Mouse (Mus musculus) frontal cortex, postnatal 36 days (tissue): ENCODE data around the gene Grhl1.
"Not testable (repeated sequence)": the region's sequence is repeated elsewhere in the genome, so short reads cannot be mapped to it uniquely, and the experiment has no call there.

Source experiments
- DNase-seq, 2 experiments: peaks; one replicate each; pipeline ENCODE4 v3.0.0; 2022; ENCODE audit warnings: low spot score in 2 of 2

The Grhl1 gene

DNA sequence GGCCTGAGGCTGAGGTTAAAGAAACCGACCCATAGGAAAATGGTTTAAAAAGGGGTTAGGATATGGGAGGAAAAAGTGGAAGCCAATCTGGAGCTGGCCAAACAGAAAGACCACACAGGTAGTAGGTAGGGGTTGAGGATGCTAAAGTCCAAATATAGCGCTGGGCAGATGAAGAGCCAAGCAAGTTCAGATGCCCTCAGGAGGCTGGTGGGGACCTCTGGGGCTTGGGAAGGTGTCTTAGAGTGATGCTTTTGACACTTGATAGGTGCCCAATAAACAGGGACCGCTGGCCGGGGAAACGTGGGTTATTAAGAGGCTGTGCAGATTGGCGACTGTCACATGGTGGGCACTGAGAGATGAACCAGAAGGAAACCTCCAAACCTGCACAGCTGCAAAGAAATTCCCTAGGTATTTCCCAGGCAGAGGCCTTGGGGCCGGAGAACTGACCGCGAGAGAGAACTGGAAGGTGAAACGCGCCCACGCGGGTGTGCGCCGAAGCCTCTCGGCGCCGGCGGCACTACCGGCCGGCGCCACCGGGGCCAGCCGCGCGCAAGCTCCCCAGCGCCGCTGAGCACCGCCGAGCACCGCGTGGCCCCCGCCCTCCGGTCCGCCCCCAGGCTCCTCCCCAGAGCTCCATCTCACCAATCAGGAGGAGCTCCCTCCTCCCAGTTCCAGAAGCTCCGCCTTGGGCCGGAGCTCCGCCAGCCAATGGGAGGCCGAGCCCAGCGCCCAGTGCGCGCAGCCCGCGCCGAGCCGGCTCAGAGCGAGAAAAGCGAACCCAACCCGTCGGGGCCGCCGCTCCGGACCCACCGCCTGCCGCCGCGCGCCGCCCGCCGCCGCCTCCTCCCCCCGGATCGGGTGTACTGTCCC, at the start of gene Grhl1:
Gene Grhl1, plus strand, starts transcription at position 761 of the 870 bp plus-strand sequence.
- peak; percentile 90 to 93 for DNase-seq

DNA sequence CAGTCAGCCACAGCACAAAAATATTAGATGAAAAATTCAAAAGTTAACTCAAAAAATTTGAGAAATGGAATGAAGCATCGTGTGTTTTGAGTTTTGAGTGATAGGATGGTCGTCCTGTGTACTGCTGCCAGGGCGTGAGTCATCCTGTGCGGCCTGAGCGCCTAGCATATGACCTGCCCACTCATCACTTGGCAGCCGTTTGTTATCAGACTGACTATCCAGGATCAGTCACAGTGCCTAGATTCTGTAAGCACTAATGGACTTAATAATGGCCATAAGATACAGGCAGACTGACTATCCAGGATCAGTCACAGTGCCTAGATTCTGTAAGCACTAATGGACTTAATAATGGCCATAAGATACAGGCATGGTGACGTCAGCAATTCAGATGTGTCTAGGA, 47.0 kb upstream of the Grhl1 start:
- DNase-seq, result not testable (repeated sequence)

DNA sequence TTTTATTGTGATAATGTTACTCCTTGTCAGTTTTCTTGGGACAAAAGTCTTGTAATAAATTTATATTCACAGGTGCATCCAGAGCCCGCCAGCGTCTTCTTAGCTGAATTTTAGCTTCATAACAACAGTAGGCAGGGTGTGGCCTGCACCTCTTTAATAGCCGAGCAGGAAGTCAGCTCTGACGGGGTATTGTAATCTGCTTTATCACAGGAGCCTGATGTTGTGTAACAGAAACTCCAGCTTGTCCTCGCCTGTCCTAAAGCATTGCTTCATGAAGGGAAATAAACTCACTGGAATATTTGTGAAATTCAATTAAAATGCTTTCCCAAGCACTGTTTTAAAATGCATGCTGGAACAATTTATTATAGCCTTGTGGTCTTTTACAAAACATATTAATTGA, 35.7 kb upstream of the Grhl1 start:
- DNase-seq, result no peak

DNA sequence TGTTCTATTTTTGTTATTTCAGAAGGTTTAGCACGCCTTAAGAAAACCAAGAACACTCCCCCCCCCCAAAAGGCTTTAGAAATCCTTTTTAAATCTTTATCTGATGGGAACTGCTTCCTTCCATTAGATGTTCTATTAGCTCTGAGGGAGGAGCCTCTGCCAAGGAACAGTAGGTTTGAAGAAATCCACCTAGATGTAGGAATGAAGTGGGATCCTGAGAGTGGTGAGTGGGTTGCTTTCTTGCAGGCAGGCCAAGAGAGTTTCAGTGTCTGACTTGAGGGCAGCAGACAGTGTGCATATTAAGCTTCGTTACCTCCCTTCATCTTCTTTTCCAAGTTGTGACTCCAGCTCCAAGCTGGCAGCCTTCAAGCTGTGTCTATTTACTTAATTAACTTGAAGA, 34.9 kb upstream of the Grhl1 start:
- no peak for DNase-seq

DNA sequence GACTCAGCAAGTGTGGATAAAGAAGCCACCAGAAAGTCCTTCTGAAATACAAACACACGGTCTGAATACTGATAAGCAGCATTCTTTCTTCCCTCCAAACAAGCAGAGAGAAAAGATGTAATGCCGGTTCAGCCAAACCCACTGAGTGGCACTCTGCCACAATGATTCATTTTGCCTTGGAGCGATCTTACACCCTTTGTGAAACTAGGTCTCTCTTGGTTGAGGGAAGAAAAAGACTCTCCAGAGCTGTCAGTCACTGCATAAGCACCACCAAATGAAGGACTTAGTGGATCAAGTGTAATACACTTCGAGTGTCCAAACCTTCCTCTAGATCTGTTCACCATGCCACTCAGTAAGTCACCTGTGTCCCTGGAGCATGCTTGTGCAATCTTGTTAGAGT, 34.1 kb upstream of the Grhl1 start:
- DNase-seq, result peak; percentile 41 to 59

DNA sequence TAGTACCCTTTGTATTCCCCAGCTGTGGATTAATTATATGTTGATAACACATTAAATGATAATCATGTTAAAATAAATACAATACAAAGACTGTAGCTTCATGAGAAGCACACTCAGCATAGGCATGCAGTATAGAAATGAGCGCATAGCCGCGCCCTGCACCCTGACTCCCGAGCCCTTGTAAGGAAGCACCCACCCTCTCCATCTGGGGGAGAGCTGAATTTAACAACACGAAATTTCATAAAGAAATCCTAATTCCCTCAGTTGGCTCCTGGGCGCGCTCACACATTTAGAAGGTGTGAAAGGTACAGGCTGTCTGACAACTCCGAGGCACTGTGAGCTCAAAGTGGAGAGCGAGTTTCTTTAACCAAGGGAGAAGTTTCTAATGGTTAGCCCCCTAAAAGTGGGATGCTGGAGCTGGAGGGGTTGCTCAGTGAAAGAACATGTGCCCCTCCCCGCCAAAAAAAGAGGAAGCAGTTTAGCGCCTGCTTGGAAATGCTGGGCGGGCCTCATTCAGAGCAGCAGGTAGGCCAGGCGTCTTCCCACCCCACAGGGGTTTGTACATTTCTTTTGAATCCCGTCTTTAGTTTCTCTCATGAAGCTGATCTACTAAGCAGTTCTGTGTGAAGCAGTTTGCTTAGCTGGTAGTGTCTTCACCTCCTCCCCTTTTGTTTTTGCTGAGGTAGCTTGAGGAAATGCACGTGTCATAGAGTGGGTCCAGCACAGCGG, 30.5 kb upstream of the Grhl1 start:
- DNase-seq, result peak in 1 of 2 experiments; percentile 40

DNA sequence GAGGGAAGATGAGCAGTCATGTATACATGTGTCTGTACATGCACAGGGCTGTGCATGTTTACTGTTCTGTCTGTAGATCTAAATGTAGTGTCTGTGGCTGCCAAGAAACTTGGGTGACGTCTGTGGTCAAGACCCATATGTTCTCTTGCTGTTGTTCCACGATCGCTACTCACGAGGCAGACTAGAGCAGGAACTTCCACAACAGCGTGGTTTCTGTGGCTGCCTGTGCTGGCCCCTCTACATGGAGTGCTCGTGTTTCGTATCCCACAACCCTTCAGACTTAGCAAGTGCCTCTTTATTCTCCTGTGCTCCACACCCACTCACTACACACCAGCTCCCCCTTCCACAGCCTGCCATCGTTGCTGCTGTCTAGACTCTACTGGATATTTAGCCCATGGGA, 24.4 kb upstream of the Grhl1 start:
- DNase-seq, result no peak

DNA sequence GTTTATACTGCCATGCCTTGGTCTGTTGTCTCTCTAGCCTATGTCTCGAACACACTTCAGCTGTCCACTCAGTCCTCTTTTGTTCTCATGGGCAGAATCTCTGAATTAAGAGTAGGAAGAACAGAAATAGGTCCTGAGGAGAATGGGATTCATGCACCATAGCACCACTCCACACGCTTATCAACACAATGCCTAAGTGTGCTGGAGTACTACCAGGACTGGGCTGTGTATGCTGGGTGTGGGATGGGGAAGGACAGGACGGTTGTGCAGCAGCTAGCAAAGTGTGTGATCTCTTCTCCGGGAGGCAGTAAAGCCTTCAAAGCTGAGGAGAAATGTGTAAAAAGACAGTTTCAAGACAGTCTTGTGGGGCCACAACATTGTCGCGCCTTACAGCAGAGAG, 23.2 kb upstream of the Grhl1 start:
- no peak for DNase-seq

DNA sequence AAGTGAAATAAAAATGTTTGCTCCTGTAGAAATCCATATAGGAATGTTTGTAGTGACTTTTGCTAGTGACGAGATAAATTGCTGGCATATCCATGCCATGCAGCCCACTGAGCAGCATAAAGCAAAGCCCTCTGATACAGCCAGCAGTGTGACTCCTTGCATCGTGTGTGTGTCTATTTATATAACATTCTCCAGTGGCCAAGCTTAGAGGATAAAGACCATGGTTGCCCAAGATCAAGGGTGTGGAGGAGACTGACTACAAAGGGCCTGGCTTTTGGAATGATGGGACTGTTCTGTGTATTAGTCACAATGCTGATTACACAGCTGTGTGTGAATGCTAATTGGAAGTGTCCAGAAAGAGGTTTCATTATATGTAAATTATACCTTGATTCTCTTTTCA, 19.6 kb upstream of the Grhl1 start:
- no peak for DNase-seq

DNA sequence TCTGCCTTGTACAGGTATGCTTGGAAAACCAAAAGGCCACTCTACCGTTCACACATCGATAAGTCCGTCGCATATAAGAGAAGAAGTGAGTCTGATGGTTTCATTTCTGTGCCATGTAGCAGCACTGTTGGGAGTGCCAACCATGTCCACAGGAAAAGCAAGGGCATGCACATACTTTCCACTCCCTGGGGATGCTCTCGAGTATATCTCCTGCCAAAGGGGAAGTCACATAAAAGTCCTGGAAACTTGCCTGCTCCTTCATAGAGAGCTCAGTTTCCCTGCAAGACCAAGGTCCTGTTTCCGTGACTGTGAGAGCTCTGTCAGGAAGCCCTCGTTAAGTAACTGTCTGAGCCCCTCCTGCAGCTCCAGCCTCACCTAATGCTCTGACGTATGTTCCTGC, 16.1 kb upstream of the Grhl1 start:
- DNase-seq, result no peak

DNA sequence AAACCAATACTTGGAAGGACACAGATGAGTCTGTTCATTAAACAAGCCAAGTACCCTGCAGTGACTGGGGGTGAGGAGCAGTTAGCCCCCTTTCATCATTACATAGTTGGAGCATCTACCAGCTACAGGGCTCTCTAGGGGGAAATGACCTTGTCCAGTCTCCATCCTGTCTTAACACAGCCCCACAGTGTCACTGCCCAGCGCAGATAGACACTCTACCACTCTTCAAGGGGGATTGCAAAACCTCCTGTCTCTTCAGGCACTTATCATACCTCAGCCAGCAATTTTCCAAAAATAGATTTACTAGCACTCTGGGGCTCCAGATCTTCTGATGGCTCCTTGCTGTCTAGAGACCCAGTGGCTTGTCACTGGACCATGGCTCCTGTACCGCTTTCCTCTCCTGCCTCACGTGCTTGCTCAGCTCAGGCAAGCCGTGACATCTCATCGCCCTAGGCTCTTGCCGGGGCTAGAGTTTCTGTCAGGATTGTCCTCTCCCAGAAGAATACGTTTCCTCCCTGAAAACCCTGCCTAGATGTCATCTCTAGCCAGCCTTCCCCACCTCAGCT, 8.6 kb upstream of the Grhl1 start:
- no peak for DNase-seq

DNA sequence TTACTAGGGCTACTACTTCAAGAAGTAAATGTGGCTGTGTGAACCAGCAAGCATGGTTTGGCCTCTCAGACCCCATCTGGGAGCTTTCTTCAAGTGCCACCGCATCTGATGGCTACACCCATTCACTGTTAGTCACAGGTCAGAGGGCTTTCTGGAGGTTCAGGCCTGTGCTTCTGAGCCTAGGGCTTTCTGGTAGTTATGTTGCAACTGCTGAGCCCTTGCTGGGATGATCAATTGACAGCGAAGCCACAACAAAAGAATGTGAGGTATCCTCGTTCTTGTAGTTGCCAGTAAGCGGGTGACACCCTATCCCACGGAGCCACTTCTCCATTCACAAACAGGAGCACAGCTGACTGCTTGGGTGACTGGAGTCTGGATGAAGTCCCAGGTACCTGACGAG, 6.8 kb upstream of the Grhl1 start:
- no peak for DNase-seq

DNA sequence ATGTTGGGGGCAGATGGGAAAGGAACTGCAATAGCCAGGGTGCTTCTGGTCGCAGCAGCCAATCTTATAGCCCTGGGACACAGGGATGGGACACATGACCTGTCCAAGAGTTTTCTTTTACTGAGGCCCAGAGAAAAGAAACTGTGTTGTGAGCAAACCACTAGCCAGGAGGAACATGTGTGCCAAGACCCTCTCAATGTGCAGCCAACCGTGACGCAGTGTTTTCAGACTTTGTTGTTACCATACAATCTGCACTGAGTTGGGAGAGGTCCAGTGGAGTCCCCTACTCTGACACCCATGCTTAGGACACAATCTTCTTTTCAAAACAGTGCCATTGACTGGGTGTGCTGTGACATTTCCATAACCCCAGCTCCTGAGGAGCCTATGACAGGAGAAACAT, 4.5 kb upstream of the Grhl1 start:
- DNase-seq, result no peak

DNA sequence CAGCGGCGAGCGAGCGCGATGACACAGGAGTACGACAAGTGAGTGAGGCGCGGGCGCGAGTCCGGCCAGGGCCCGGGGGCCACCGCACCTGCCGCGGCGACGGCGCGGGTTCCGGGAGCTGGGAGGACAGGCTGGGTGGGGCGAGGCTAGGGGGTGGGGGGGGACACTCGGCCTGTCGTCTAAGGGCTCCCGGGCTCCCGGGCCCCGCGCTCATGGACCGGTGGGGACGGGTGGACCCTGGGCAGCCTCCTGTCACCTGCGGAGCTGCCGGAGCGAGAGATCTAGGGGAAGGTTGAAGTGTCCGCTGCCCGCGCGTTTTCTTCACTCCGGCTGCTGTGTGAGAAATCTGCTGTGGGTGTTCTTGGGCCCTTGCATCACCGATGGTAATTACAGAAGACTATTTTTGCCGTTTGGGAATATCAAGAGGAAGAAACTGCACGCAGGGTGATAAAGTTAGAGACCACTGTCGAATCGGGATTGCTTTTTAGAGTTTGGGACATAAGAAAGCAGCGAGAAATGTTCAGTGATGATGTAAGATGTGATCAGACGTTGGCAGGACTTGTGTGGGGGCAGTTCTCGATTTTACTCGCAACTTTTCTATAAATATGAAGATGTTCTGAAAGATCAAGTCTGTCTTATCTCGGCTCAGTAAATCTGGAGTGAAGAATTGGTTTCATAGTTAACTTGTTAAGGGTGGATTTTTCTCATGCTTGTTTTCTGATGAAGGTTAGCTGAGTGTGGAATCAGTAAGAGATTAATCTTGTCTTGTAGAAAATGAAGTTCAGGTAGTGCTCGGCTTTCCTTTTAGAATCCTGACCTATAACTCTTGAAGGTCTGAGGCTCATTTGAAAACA, 565 bp downstream of the Grhl1 start:
- DNase-seq, result peak; percentile 28 to 44

DNA sequence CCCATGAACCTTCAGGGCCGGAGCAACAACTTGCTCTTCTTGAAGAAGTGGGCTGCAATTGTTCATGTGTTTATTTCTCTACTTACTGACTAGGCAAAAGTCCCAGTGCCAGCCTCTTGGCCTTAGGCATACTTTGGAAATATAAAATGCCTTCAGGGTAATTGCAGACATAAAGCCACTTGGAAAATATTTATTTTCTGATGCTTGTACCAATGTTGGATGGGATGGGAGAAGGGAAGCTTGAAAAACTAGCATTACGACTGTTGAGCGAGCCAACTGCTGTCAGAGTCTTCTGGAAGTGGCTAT, 1.1 kb downstream of the Grhl1 start:
- no peak for DNase-seq

DNA sequence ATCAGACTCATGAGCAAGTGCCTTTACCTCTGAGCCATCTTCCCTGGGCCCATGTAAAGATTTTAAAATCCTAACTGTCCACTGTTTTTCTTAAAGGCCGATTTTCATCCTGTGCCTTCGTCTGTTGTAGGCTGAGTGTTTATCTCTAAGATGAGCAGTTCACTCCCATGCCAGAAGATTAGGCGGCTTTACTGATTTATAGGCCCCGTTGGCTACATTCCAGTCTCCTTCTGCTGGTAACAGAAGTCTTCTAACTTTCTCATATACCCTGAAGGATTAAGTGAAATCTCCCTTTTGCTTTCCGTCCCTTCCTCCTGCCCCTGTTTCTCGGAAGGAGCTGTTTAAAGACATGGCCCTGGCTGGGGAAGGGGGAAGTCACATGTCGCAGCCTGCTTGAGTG, 2.8 kb downstream of the Grhl1 start:
- no peak for DNase-seq

DNA sequence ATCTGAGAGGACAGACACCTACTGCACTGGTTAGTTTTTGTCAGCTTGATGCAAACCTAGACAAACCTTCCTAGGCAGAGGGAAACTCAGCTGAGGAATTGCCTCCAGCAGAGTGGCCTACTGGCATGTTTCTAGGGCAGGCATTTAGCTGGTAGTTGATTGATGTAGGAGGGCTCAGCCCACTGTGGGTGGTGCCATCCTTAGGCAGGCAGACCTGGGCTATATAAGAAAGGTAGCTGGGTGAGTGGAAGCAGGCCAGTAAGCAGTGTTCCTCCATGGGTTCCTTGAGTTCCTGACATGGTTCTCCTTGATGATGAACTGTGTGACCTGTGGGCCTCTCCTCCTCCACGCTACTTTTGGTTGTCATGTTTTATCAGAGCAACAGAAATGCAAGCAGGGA, 8.4 kb downstream of the Grhl1 start:
- no peak for DNase-seq

DNA sequence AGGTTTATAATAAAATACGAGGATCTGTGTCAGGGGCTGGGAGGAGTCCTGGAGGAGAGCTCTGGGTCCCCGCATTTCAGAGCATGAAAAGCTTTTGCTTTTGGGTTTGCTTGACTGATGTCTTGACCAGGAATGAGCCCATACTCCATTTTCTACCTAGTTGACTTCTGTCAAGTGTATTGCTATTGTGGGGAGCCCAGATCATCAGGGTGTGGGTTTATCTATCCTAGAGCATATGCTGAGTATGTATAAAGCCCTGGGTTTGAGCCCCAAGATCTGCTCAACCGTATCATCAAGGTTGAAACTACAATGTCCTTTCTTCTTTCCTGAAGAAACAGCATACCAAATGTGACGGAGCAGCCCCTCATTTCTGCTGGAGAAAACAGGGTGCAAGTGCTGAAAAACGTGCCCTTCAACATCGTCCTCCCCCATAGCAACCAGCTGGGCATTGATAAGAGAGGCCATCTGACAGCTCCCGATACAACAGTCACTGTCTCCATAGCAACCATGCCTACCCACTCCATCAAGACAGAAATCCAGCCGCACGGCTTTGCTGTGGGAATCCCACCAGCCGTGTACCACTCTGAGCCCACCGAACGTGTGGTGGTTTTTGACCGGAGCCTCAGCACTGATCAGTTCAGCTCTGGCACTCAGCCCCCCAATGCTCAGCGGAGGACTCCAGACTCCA, 9.1 kb downstream of the Grhl1 start:
- peak in 1 of 2 experiments; percentile 29 for DNase-seq

DNA sequence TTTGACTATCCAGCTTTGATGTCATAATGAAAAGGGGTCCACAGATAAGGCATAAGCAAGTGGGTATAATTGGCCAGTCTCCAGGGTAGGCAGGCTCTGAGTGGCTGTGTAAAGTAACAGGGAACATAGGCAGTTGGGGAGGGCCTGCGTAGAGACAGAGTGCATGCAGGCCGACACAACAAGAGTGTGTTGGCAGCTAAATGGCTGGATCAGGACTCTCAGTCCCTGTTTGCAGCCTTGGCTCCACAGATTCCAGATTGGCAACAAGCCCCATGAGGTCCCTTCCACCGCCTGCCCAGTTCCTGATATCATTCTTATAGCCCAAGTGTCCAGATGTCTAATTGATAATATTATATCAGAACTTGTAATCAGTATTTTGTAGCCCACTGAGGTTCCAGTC, 11.6 kb downstream of the Grhl1 start:
- DNase-seq, result no peak

DNA sequence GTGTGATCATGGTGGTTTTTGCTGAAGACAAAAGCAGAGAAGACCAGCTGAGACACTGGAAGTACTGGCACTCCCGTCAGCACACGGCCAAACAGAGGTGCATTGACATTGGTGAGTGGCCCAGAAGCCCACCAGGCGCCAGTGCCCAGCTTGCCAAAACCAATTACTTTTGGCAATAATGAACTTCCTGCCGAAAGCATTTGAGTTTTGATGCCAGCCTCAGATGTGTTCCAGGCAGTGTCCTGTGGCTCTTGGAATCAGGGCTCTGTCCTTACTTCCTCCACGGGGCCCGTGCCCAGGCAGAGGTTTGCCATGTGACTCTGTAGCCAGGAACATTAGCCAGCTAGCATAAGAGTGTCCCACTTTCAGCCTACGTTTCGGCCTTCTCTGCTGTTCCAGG, 12.8 kb downstream of the Grhl1 start:
- DNase-seq, result peak in 1 of 2 experiments; percentile 49

DNA sequence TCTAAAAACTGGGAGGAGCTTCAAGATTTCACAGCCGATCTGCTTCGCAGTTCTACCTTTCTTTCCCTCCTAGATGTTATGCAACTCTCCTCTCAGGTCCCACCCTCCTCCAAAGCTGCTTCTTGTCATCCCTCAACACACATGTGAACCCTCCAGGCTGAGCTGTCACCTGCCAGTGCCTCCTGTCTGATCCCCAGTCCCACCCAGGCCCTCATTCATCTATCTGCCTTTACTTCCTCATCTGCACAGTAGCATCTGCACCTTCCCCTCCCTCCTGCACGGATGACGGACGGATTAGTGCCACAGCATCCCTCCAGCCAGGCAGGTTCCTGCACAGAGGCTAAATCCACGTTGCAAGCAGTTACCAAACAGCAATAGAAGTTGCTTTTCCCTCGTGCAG, 14.1 kb downstream of the Grhl1 start:
- no peak for DNase-seq

DNA sequence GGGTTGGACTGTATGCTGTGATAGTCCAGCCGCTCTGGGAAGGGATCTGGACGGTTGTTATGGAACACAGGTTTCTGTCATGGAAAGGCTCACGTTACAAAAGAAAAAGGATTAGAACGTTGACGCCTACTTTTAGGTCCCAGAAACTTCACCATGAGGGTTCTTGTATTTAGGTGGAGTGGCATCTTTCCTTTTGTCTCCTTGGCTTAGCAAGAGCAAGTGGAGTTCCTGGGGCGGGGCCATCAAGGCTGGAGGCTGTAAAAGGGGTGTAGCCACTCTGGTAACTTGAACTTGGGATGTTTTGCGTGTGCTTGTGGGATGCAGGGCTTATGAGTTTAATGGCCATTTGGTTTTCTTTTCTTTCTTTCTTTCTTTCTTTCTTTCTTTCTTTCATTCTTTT, 18.3 kb downstream of the Grhl1 start:
- no peak for DNase-seq
